In genomic region chr4:66923616-66924276, GRCm38 (mm10) we compare ENCODE assay signal across 8 mouse cellular contexts.
A peak's percentile ranks its signal among the peaks of the same experiment; 100 is the strongest.
DNase-seq lines count a peak whose midpoint lies in the region; ATAC-seq and TF ChIP-seq lines count a peak whose summit lies in the region.

No protein-coding gene starts in this region.

- 50% methylated on average over 3 of the region's 3 CpGs for WGBS in kidney, postnatal 0 days
- 71% methylated on average over 3 of the region's 3 CpGs for WGBS in kidney, embryonic 16.5 days
- WGBS in forebrain, embryonic 16.5 days, result 77% methylated on average over 3 of the region's 3 CpGs
- WGBS in midbrain, embryonic 10.5 days, result 80% methylated on average over 3 of the region's 3 CpGs
- 46% methylated on average over 3 of the region's 3 CpGs for WGBS in stomach, postnatal 0 days

- TF ChIP-seq CTCF in kidney, postnatal 0 days (IDR thresholded peaks at IDR 0.05; ENCODE audit: low read depth), result peak; percentile 78
- peak; percentile 85 for TF ChIP-seq CTCF in layer of hippocampus, adult 2 months (conservative IDR thresholded peaks at IDR 0.05)
- peak; percentile 83 for TF ChIP-seq CTCF in stomach, postnatal 0 days (IDR thresholded peaks at IDR 0.05; ENCODE audit: low read depth)

- no peak for TF ChIP-seq EP300 in stomach, postnatal 0 days (optimal IDR thresholded peaks at IDR 0.05)

- no peak overlapping the region for H3K4me3 ChIP-seq in kidney, postnatal 0 days (replicated peaks; ENCODE audit: low read depth, low read length)
- no peak overlapping the region for H3K4me3 ChIP-seq in kidney, embryonic 16.5 days (ENCODE audit: low read length)
- H3K4me3 ChIP-seq in forebrain, embryonic 16.5 days (replicated peaks; ENCODE audit: low read length), result no peak overlapping the region
- H3K4me3 ChIP-seq in layer of hippocampus, adult 2 months, result no peak overlapping the region
- no peak overlapping the region for H3K4me3 ChIP-seq in midbrain, embryonic 10.5 days
- no peak overlapping the region for H3K4me3 ChIP-seq in stomach, postnatal 0 days (ENCODE audit: low read depth, low read length)

- no peak overlapping the region for H3K9ac ChIP-seq in kidney, postnatal 0 days (ENCODE audit: low read depth, low read length)
- H3K9ac ChIP-seq in kidney, embryonic 16.5 days (replicated peaks; ENCODE audit: low read length), result no peak overlapping the region
- H3K9ac ChIP-seq in forebrain, embryonic 16.5 days (replicated peaks; ENCODE audit: low read depth, low read length), result no peak overlapping the region
- H3K9ac ChIP-seq in stomach, postnatal 0 days (ENCODE audit: low read length), result no peak overlapping the region

- no peaks in the 10 kb centered on the region for H3K9me3 ChIP-seq in kidney, postnatal 0 days (replicated peaks; ENCODE audit: low read length)
- no peaks in the 10 kb centered on the region for H3K9me3 ChIP-seq in kidney, embryonic 16.5 days (ENCODE audit: low read length)
- no peaks in the 10 kb centered on the region for H3K9me3 ChIP-seq in forebrain, embryonic 16.5 days (ENCODE audit: control insufficient read depth, low read length)
- H3K9me3 ChIP-seq in midbrain, embryonic 10.5 days (replicated peaks), result no peaks in the 10 kb centered on the region
- no peaks in the 10 kb centered on the region for H3K9me3 ChIP-seq in stomach, postnatal 0 days (ENCODE audit: control insufficient read depth, low read length)

- no peaks in the 10 kb centered on the region for H3K36me3 ChIP-seq in kidney, postnatal 0 days (ENCODE audit: insufficient read depth, low read length)
- no peaks in the 10 kb centered on the region for H3K36me3 ChIP-seq in kidney, embryonic 16.5 days (ENCODE audit: insufficient read depth, low read length)
- H3K36me3 ChIP-seq in forebrain, embryonic 16.5 days (ENCODE audit: control insufficient read depth, insufficient read depth), result no peaks in the 10 kb centered on the region
- H3K36me3 ChIP-seq in midbrain, embryonic 10.5 days, result no peaks in the 10 kb centered on the region
- no peaks in the 10 kb centered on the region for H3K36me3 ChIP-seq in stomach, postnatal 0 days (ENCODE audit: control insufficient read depth, insufficient read depth, low read length)

- no peaks in the 10 kb centered on the region for H3K4me1 ChIP-seq in kidney, postnatal 0 days (replicated peaks; ENCODE audit: insufficient read depth, low read length)
- H3K4me1 ChIP-seq in kidney, embryonic 16.5 days (ENCODE audit: insufficient read depth, low read length), result no peaks in the 10 kb centered on the region
- H3K4me1 ChIP-seq in forebrain, embryonic 16.5 days (replicated peaks; ENCODE audit: control insufficient read depth, insufficient read depth, low read length), result 0 out of 2 replicates have a peak, but pooled peaks cover 3% of the 10 kb centered on the region
- no peaks in the 10 kb centered on the region for H3K4me1 ChIP-seq in midbrain, embryonic 10.5 days
- no peaks in the 10 kb centered on the region for H3K4me1 ChIP-seq in stomach, postnatal 0 days (replicated peaks; ENCODE audit: control insufficient read depth, insufficient read depth)

- no peak overlapping the region for H3K4me2 ChIP-seq in kidney, postnatal 0 days (ENCODE audit: low read length)
- no peak overlapping the region for H3K4me2 ChIP-seq in kidney, embryonic 16.5 days (replicated peaks; ENCODE audit: low read depth, low read length)
- H3K4me2 ChIP-seq in forebrain, embryonic 16.5 days (ENCODE audit: low read length), result no peak overlapping the region
- H3K4me2 ChIP-seq in stomach, postnatal 0 days (replicated peaks; ENCODE audit: low read depth), result no peak overlapping the region

- ATAC-seq in kidney, postnatal 0 days (replicated peaks; ENCODE audit: low FRiP score, low read depth), result no peak
- ATAC-seq in kidney, embryonic 16.5 days (ENCODE audit: low FRiP score, low TSS enrichment), result no peak
- ATAC-seq in forebrain, embryonic 16.5 days, result peak; percentile 71
- no peak for ATAC-seq in stomach, postnatal 0 days (ENCODE audit: low FRiP score, low TSS enrichment)

- no peak overlapping the region for H3K27ac ChIP-seq in kidney, postnatal 0 days
- H3K27ac ChIP-seq in kidney, embryonic 16.5 days (ENCODE audit: low read length), result no peak overlapping the region
- H3K27ac ChIP-seq in forebrain, embryonic 16.5 days (ENCODE audit: low read length), result no peak overlapping the region
- H3K27ac ChIP-seq in layer of hippocampus, adult 2 months, result no peak overlapping the region
- H3K27ac ChIP-seq in midbrain, embryonic 10.5 days (replicated peaks), result no peak overlapping the region
- no peak overlapping the region for H3K27ac ChIP-seq in stomach, postnatal 0 days (replicated peaks)

- no peaks in the 10 kb centered on the region for H3K27me3 ChIP-seq in kidney, postnatal 0 days (ENCODE audit: insufficient read depth, low read length)
- H3K27me3 ChIP-seq in kidney, embryonic 16.5 days (ENCODE audit: insufficient read depth, low read length), result no peaks in the 10 kb centered on the region
- no peaks in the 10 kb centered on the region for H3K27me3 ChIP-seq in forebrain, embryonic 16.5 days (replicated peaks; ENCODE audit: control insufficient read depth, insufficient read depth, low read length)
- H3K27me3 ChIP-seq in midbrain, embryonic 10.5 days (ENCODE audit: low read depth, poor library complexity, severe bottlenecking), result no peaks in the 10 kb centered on the region
- no peaks in the 10 kb centered on the region for H3K27me3 ChIP-seq in stomach, postnatal 0 days (ENCODE audit: control insufficient read depth, insufficient read depth, low read length)

- DNase-seq in kidney, postnatal 0 days (ENCODE audit: low spot score), result peak; percentile 62
- DNase-seq in cerebellum, adult 11 months, result peak; percentile 46
- DNase-seq in layer of hippocampus, adult 2 months (ENCODE audit: low spot score in 2 of 2), result peak; percentile 58 to 73
- DNase-seq in midbrain, embryonic 10.5 days (ENCODE audit: low spot score), result peak; percentile 17
- DNase-seq in stomach, postnatal 0 days (ENCODE audit: low spot score), result peak; percentile 60
- DNase-seq in gastrocnemius, adult 8-10 months (ENCODE audit: low spot score in 2 of 2), result no peak

Comparison
In these comparisons a context has a peak if more than half of its experiments do, and no peak if none do; other contexts are left out.
1. DNase-seq: peak in kidney, postnatal 0 days (single experiment), cerebellum, adult 11 months (single experiment), layer of hippocampus, adult 2 months (2 of 2), midbrain, embryonic 10.5 days (single experiment) and stomach, postnatal 0 days (single experiment); none in gastrocnemius, adult 8-10 months (0 of 2).
2. Peak in every context shown above with its lines, with median percentiles within 50 percentile points of each other: CTCF ChIP-seq.